8 mouse cellular contexts compared by ENCODE assay signal in the genomic region with DNA sequence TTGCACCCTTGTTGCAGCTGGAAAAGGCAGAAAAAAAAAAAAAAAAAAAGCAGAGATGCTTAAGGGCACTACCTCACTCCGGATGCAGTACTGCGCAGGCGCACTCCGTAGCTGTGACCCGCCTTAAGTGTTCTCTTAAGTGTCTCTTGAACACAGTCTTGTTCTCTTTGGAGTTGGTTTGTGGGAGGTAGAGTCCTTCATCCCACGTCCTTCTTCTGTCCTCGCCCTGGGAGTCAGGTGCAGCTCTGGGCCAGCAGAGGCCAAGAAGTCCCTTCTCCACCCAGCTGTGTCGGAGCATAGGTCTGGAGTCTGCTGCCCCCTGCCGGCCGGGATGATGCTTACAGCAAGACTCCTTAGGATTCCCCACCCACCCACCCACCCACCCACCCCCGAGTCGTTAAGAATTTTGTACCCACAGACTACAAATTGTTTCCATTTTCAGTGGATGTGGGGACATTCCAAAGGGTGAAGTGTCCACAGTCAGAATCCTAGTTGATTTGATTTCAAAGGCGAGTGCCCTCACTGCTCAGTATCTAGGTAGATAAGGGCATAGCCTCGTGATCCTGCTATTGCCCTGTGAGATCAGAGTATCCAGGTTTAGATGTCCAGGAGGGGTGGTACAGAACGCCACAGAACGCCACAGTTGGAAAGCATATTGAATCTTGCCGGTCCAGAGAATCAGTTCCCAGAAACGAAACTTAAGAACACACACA. TPM values are rescaled to one million over a fixed set of nuclear protein-coding genes. Genes with fewer than 3 reads are reported as not detected.
DNase-seq lines count a peak whose midpoint lies in the region; ATAC-seq and TF ChIP-seq lines count a peak whose summit lies in the region.

No protein-coding gene starts in this region.

- peak overlapping the region; percentile 8 for H3K4me3 ChIP-seq in cerebellum, adult 2 months (replicated peaks; ENCODE audit: insufficient read depth, low read depth, low read length)
- 0 out of 2 replicates have a peak overlapping the region, but pooled peaks have one; percentile 10 for H3K4me3 ChIP-seq in hindbrain, embryonic 11.5 days (ENCODE audit: low read depth, low read length)
- H3K4me3 ChIP-seq in lung, embryonic 16.5 days (ENCODE audit: low read length), result peak overlapping the region; percentile 48
- peak overlapping the region; percentile 39 for H3K4me3 ChIP-seq in thymus, adult 2 months (ENCODE audit: control insufficient read depth, insufficient read depth, low read length)

- no peak for TF ChIP-seq POLR2A in cerebellum, adult 2 months (IDR thresholded peaks at IDR 0.05; ENCODE audit: borderline replicate concordance, insufficient read depth, low read length)
- TF ChIP-seq POLR2A in thymus, adult 2 months (IDR thresholded peaks at IDR 0.05; ENCODE audit: control insufficient read depth, extremely low read depth, insufficient read depth, low read length, poor library complexity), result no peak

- no peak overlapping the region for H3K27ac ChIP-seq in cerebellum, adult 2 months (ENCODE audit: insufficient read depth, low read length)
- H3K27ac ChIP-seq in hindbrain, embryonic 11.5 days (ENCODE audit: low read depth, low read length), result no peak overlapping the region
- peak overlapping the region; percentile 39 for H3K27ac ChIP-seq in lung, embryonic 16.5 days (ENCODE audit: low read length)
- no peak overlapping the region for H3K27ac ChIP-seq in thymus, adult 2 months (ENCODE audit: control insufficient read depth, insufficient read depth, low read length)

- peak; percentile 48 for TF ChIP-seq CTCF in cerebellum, adult 2 months (IDR thresholded peaks at IDR 0.05; ENCODE audit: borderline replicate concordance, insufficient read depth, low read depth, low read length)
- TF ChIP-seq CTCF in thymus, adult 2 months (IDR thresholded peaks at IDR 0.05; ENCODE audit: borderline replicate concordance, control insufficient read depth, extremely low read depth, insufficient read depth, low read length, poor library complexity), result peak; percentile 72; the same call in 1 of the 2 replicates

- WGBS in cerebellum, adult 2 months, result 21% methylated on average over 18 of the region's 18 CpGs
- WGBS in hindbrain, embryonic 11.5 days, result 23% methylated on average over 18 of the region's 18 CpGs
- WGBS in lung, embryonic 16.5 days, result 17% methylated on average over 18 of the region's 18 CpGs
- WGBS in thymus, adult 2 months, result 26% methylated on average over 18 of the region's 18 CpGs

- H3K4me1 ChIP-seq in cerebellum, adult 2 months (ENCODE audit: control insufficient read depth, insufficient read depth, low read length), result no peaks in the 10 kb centered on the region; the same call in 1 of the 2 replicates
- no peaks in the 10 kb centered on the region for H3K4me1 ChIP-seq in hindbrain, embryonic 11.5 days (replicated peaks; ENCODE audit: control insufficient read depth, insufficient read depth, low read length)
- H3K4me1 ChIP-seq in lung, embryonic 16.5 days (replicated peaks; ENCODE audit: control insufficient read depth, insufficient read depth, low read length), result no peaks in the 10 kb centered on the region; the same call in 1 of the 2 replicates
- no peaks in the 10 kb centered on the region for H3K4me1 ChIP-seq in thymus, adult 2 months (replicated peaks; ENCODE audit: control insufficient read depth, insufficient read depth, low read length)

- peak overlapping the region; percentile 23; the same call in 1 of the 2 replicates for H3K4me2 ChIP-seq in hindbrain, embryonic 11.5 days (replicated peaks; ENCODE audit: low read depth, low read length)
- H3K4me2 ChIP-seq in lung, embryonic 16.5 days (ENCODE audit: low read depth, low read length), result peak overlapping the region; percentile 71

- peak; percentile 12 for DNase-seq in MEL-GATA-1-ER (ENCODE audit: extremely low read depth, low read depth)
- peak; percentile 27 to 50 for DNase-seq in cerebellum, adult 2 months
- DNase-seq in hindbrain, embryonic 11.5 days (ENCODE audit: low spot score), result peak; percentile 87
- DNase-seq in layer of hippocampus, adult 9-10 months (ENCODE audit: low spot score), result peak; percentile 22
- DNase-seq in ovary, adult 18-20 months (ENCODE audit: low spot score), result peak; percentile 49
- peak; percentile 83 for DNase-seq in thymus, adult 2 months

- peak; percentile 38 for ATAC-seq in frontal cortex, adult (ENCODE audit: low TSS enrichment)
- peak; percentile 80 for ATAC-seq in hindbrain, embryonic 11.5 days (ENCODE audit: low FRiP score)
- ATAC-seq in lung, embryonic 16.5 days (ENCODE audit: low read depth), result peak; percentile 94

- no peak overlapping the region for H3K9ac ChIP-seq in hindbrain, embryonic 11.5 days (ENCODE audit: low read depth, low read length)
- H3K9ac ChIP-seq in lung, embryonic 16.5 days (ENCODE audit: low read length), result peak overlapping the region; percentile 50

- no peaks in the 10 kb centered on the region for H3K9me3 ChIP-seq in hindbrain, embryonic 11.5 days (ENCODE audit: control insufficient read depth, low read length)
- no peaks in the 10 kb centered on the region for H3K9me3 ChIP-seq in lung, embryonic 16.5 days (ENCODE audit: control insufficient read depth, low read length)

- no peaks in the 10 kb centered on the region for H3K36me3 ChIP-seq in hindbrain, embryonic 11.5 days (ENCODE audit: control insufficient read depth, insufficient read depth, low read length)
- H3K36me3 ChIP-seq in lung, embryonic 16.5 days (ENCODE audit: control insufficient read depth, insufficient read depth, low read length), result no peaks in the 10 kb centered on the region
- no peaks in the 10 kb centered on the region for H3K36me3 ChIP-seq in thymus, adult 2 months (ENCODE audit: control insufficient read depth, insufficient read depth, low read length)

- no peaks in the 10 kb centered on the region for H3K27me3 ChIP-seq in cerebellum, adult 2 months (ENCODE audit: control insufficient read depth, insufficient read depth, low read length)
- H3K27me3 ChIP-seq in hindbrain, embryonic 11.5 days (ENCODE audit: control insufficient read depth, insufficient read depth, low read length), result no peaks in the 10 kb centered on the region
- no peaks in the 10 kb centered on the region for H3K27me3 ChIP-seq in lung, embryonic 16.5 days (ENCODE audit: control insufficient read depth, insufficient read depth, low read depth, low read length)
- H3K27me3 ChIP-seq in thymus, adult 2 months (ENCODE audit: control insufficient read depth, insufficient read depth, low read length), result no peaks in the 10 kb centered on the region

RNA-seq across cellular contexts. Expression of a gene that starts 31.1 kb away (rescaled TPM):
- 2.0 and 2.1 TPM in 2 replicates for polyA plus RNA-seq in cerebellum, adult 2 months (2012; rRNA removed)
- polyA plus RNA-seq in hindbrain, embryonic 11.5 days (2014; fragmentation: Nextera tagmentation; extraction: Ambion mirVana), result 0.14 and 0.31 TPM in 2 replicates
- 2.5 and 3.7 TPM in 2 replicates for polyA plus RNA-seq in lung, embryonic 16.5 days (2015; fragmentation: Nextera tagmentation; extraction: Ambion mirVana)
- polyA plus RNA-seq in thymus, adult 2 months (2012; rRNA removed), result 0.97 and 1.8 TPM in 2 replicates

RNA-seq across cellular contexts. Expression of a gene that starts 53.1 kb away (rescaled TPM):
- polyA plus RNA-seq in cerebellum, adult 2 months (2012; rRNA removed), result 36.9 and 38.7 TPM in 2 replicates
- polyA plus RNA-seq in hindbrain, embryonic 11.5 days (2014; fragmentation: Nextera tagmentation; extraction: Ambion mirVana), result 10.9 and 13.5 TPM in 2 replicates
- 10.3 and 13.3 TPM in 2 replicates for polyA plus RNA-seq in lung, embryonic 16.5 days (2015; fragmentation: Nextera tagmentation; extraction: Ambion mirVana)
- 1.8 and 2.5 TPM in 2 replicates for polyA plus RNA-seq in thymus, adult 2 months (2012; rRNA removed)

Comparison
In these comparisons a context has a peak if more than half of its experiments do, and no peak if none do; other contexts are left out.
1. DNase-seq: peak in every context shown above with its lines; median percentile 87 in hindbrain, embryonic 11.5 days; 83 in thymus, adult 2 months; 49 in ovary, adult 18-20 months; 38 in cerebellum, adult 2 months; 22 in layer of hippocampus, adult 9-10 months; 12 in MEL-GATA-1-ER.
2. ATAC-seq: peak in every context shown above with its lines; median percentile 94 in lung, embryonic 16.5 days; 80 in hindbrain, embryonic 11.5 days; 38 in frontal cortex, adult.